Mouse (Mus musculus): ENCODE results near the gene Pheta1.

- no peak for TF ChIP-seq CTCF (IDR thresholded peaks at IDR 0.05; ENCODE audit: low read depth)
- no peak for TF ChIP-seq EP300 (IDR thresholded peaks at IDR 0.05; ENCODE audit: low read depth)
These were observed 29.2 kb upstream of the Pheta1 start for GRCm38 (mm10) chr5:121819559-121819958.
